Mouse (Mus musculus) liver, postnatal 0 days (tissue): ENCODE results near the gene Zfp786. TPM values are rescaled to one million over a fixed set of nuclear protein-coding genes. Genes with fewer than 3 reads are reported as not detected.
A peak's percentile ranks its signal among the peaks of the same experiment; 100 is the strongest.

Source experiments
- ATAC-seq: fragments of 200-750 bp; cut with Nextera tagmentation; 2 replicates; pipeline ENCODE4 v1.8.0; 2017; ENCODE audit warnings: mild to moderate bottlenecking, moderate library complexity
- DNase-seq: peaks from one replicate; pipeline ENCODE4 v3.0.0-alpha.2; 2016
- H3K27ac ChIP-seq: fragments of 300-500 bp; sonication (generic); 2 replicates; pipeline ENCODE4 v1.5.1; 2014; ENCODE audit warnings: antibody characterized with exemption, moderate library complexity, mild to moderate bottlenecking, low read depth
- H3K27me3 ChIP-seq: fragments of 300-500 bp; sonication (generic); 2 replicates; pipeline ENCODE4 v1.6.1; 2014; ENCODE audit warnings: low read length, control low read depth, mixed read lengths; ENCODE audit not compliant: insufficient read depth
- H3K36me3 ChIP-seq: fragments of 300-500 bp; sonication (generic); replicated peaks from 2 replicates; pipeline ENCODE4 v1.6.1; 2014; ENCODE audit warnings: mild to moderate bottlenecking, control low read depth, low read length, moderate library complexity, mixed read lengths; ENCODE audit not compliant: insufficient read depth
- H3K4me1 ChIP-seq: fragments of 300-500 bp; sonication (generic); 2 replicates; pipeline ENCODE4 v1.6.1; 2014; ENCODE audit warnings: antibody characterized with exemption, mild to moderate bottlenecking, control low read depth; ENCODE audit not compliant: insufficient read depth
- H3K4me2 ChIP-seq: fragments of 300-500 bp; sonication (generic); 2 replicates; pipeline ENCODE4 v1.6.1; 2014; ENCODE audit warnings: low read depth, mild to moderate bottlenecking, low read length, moderate library complexity, mixed read lengths
- H3K4me3 ChIP-seq: fragments of 300-500 bp; sonication (generic); 2 replicates; pipeline ENCODE4 v1.5.1; 2014; ENCODE audit warnings: low read depth, low read length
- H3K9ac ChIP-seq: fragments of 300-500 bp; sonication (generic); replicated peaks from 2 replicates; pipeline ENCODE4 v1.6.1; 2014; ENCODE audit warnings: mild to moderate bottlenecking, moderate library complexity
- H3K9me3 ChIP-seq: fragments of 300-500 bp; sonication (generic); 2 replicates; pipeline ENCODE4 v1.6.1; 2016; ENCODE audit warnings: mild to moderate bottlenecking, control low read depth, low read length, mixed read lengths
- CTCF ChIP-seq: sonication (generic); IDR thresholded peaks from 2 replicates; pipeline ENCODE4 v1.5.1; 2016; ENCODE audit warnings: antibody characterized with exemption, low read depth
- EP300 ChIP-seq: IDR thresholded peaks from 2 replicates; pipeline ENCODE4 v1.6.1; 2016; ENCODE audit warnings: antibody characterized with exemption, low read depth, mild to moderate bottlenecking
- WGBS: fragments of 180-500 bp; shearing (Covaris S2); extraction: QIAGEN DNeasy Blood & Tissue Kit; methylation state at CpG from one replicate; pipeline ENCODE4 v1.1.7; 2014; ENCODE audit not compliant: insufficient replicate concordance; 5-methylcytosine and 5-hydroxymethylcytosine counted together
- polyA plus RNA-seq: library from polyadenylated mRNA; unstranded; fragments of >200 nt; fragmentation: Nextera tagmentation; extraction: Ambion mirVana; gene quantifications from 2 replicates; pipeline ENCODE4 v1.2.1, GENCODE M21; 2015

Zfp786 gene
- polyA plus RNA-seq, 1 experiment from 2014 or later, result 0.51 TPM

DNA sequence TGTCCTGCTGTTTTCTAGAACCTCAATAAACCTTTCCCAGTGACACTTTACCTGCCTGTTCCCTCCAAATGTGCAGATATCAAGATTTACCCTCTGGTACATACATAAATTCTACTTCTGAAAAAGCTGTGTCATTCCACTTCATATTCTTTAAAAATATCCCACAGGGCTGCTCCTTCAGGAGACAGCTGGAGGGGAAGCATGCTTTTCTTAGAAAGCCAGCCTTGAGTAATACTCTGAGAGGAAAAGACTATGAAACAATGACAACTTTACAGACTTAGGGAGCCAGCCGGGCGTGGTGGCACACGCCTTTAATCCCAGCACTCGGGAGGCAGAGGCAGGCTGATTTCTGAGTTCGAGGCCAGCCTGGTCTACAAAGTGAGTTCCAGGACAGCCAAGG, 22.1 kb downstream of the Zfp786 start:
- no peaks in the 10 kb centered on the region for H3K9me3 ChIP-seq
- H3K4me3 ChIP-seq, result no peak overlapping the region
- 81% methylated on average over 5 of the region's 5 CpGs for WGBS
- peaks cover 25% of the 10 kb centered on the region for H3K4me1 ChIP-seq
- peaks cover 40% of the 10 kb centered on the region for H3K36me3 ChIP-seq
- ATAC-seq (no peak), DNase-seq (no peak)
- H3K27ac ChIP-seq, result no peak overlapping the region
- H3K9ac ChIP-seq, result no peak overlapping the region
- TF ChIP-seq EP300 (no peak), CTCF (no peak)
- H3K4me2 ChIP-seq, result no peak overlapping the region
- no peaks in the 10 kb centered on the region for H3K27me3 ChIP-seq

DNA sequence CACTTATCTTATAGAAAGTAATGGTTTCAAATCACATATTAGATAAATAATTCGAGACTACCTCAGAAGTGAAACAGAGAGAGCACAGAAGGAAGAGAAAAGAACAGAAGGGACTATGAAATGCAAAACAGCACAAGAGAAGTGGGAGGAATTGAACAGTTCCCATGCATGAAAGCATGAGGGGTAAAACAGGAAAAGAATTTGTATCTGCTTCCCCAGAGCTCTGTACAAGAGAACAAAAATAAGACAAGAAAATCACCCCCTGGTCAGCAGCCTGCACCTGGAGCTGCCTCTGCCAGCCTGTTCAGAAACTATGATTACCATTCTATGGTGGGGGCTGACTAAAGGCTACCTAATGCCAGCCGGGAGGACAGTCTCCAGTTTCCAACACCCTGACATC, 23.2 kb downstream of the Zfp786 start:
- peaks cover 25% of the 10 kb centered on the region for H3K4me1 ChIP-seq
- no peak overlapping the region for H3K4me2 ChIP-seq
- no peak for ATAC-seq
- H3K27me3 ChIP-seq, result no peaks in the 10 kb centered on the region
- TF ChIP-seq EP300 (no peak), CTCF (no peak)
- no peak overlapping the region for H3K4me3 ChIP-seq
- no peak overlapping the region for H3K27ac ChIP-seq
- H3K36me3 ChIP-seq, result peaks cover 52% of the 10 kb centered on the region
- no peak overlapping the region for H3K9ac ChIP-seq
- 73% methylated on average over 2 of the region's 2 CpGs for WGBS
- no peak for DNase-seq
- H3K9me3 ChIP-seq, result no peaks in the 10 kb centered on the region

DNA sequence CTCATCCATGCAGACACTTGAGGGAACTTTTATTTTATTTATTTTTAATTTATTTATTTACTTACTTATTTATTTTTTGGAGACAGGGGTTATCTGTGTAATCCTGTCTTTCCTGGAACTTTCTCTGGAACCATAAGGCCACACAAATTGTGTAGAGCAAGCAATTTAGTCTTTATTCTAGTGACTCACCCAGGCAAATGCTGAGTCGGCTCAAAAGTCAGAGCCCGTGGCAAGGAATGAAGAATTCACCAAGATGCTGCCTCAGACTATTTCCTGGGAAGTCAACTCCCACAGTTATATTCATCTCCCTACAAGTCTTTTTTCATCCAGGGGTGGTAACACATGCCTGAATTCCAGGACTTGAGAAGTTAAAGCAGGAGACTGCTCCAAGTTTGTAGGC, 25.1 kb downstream of the Zfp786 start:
- no peak overlapping the region for H3K27ac ChIP-seq
- H3K27me3 ChIP-seq, result no peaks in the 10 kb centered on the region
- H3K36me3 ChIP-seq, result peaks cover 57% of the 10 kb centered on the region
- H3K4me1 ChIP-seq, result peaks cover 14% of the 10 kb centered on the region
- WGBS, result 81% methylated on average over 2 of the region's 2 CpGs
- H3K9me3 ChIP-seq, result no peaks in the 10 kb centered on the region
- TF ChIP-seq EP300 (no peak), CTCF (no peak)
- no peak overlapping the region for H3K4me2 ChIP-seq
- DNase-seq (no peak), ATAC-seq (no peak)
- no peak overlapping the region for H3K4me3 ChIP-seq
- H3K9ac ChIP-seq, result no peak overlapping the region

DNA sequence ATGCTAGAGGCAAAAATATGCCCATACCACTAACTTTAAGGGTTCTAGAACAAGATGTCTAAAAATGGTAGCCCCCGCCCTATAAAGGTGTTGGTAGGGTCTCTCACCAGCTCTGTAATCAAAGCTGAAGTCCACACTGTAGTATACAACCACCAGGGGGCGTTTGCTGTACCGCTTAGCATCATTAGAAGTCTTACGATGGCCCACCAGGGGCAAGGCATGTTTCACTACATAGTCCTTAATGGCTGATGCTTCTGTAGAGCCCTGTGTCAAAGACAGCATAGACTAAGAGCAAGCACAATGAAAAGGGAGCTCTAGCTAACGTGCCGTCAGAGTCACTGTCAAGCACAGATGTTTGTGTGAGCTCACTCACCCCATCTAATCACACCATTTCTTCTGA, 31.6 kb downstream of the Zfp786 start:
- no peaks in the 10 kb centered on the region for H3K9me3 ChIP-seq
- H3K27ac ChIP-seq, result no peak overlapping the region
- H3K9ac ChIP-seq, result no peak overlapping the region
- no peaks in the 10 kb centered on the region for H3K4me1 ChIP-seq
- no peaks in the 10 kb centered on the region for H3K27me3 ChIP-seq
- peak; percentile 35; the same call in 1 of the 2 replicates for ATAC-seq
- TF ChIP-seq CTCF, result peak; percentile 87
- TF ChIP-seq EP300, result no peak
- no peak overlapping the region for H3K4me2 ChIP-seq
- 44% methylated on average over 6 of the region's 6 CpGs for WGBS
- DNase-seq, result peak; percentile 67
- H3K36me3 ChIP-seq, result peaks cover 69% of the 10 kb centered on the region
- no peak overlapping the region for H3K4me3 ChIP-seq

DNA sequence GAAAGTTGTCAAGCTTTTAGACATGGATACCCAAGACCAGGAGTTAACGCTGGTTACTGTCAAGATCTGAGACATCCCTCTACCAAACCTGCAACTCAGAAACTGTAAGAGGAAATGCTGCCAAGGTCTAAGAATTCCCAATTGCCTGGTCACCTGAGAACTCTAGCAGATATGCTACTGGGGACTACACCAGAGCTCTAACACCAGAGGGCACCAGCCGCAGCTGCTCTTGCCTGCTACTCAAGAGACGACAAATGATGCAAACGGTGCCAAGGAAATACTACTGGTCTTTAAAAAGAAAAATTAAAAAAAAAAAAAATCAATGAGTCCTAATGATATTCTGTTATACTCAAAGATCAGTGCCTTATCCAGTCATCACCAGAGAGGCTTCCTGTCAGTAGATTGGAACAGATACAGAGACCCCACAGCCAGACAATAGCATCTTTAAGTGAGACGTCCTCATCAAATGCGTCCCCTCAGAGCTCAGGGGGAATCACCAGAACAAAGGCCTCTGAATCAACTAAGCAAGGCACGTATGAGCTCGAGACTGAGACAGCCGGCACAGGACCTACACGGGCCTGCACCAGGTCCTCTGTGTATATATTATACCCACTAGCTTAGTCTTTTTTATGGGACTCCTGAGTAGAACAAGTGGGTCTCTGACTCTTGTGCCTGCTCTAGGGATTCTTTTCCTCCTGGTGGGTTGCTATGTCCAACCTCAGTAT, 36.4 kb downstream of the Zfp786 start:
- no peak overlapping the region for H3K27ac ChIP-seq

DNA sequence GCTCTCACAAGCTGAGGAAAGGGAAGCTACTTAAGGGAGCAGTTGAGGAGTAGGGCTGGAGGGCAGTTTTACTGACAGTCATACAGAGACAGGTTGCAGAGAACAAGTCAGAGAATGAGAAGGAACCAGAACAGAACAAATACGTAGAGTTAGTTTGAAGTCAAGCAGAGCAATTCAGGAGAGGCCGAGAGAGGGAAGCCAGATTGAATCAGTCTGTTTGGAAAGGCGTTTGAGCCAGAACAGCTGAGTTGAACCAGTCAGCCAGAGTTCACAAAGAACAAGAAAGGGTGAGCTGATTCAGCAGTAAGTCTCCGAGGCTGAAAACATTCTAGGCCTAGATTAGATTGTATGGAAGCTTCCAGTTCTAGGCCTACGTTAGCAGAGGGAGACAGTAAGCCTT, 37.4 kb downstream of the Zfp786 start:
- Histone ChIP-seq H3K9me3 (no peaks in the 10 kb centered on the region), H3K27me3 (no peaks in the 10 kb centered on the region), H3K36me3 (peaks cover 25% of the 10 kb centered on the region), H3K4me3 (no peak overlapping the region), H3K27ac (no peak overlapping the region), H3K9ac (no peak overlapping the region), H3K4me1 (peaks cover 4% of the 10 kb centered on the region), H3K4me2 (no peak overlapping the region)
- 71% methylated on average over 5 of the region's 5 CpGs for WGBS
- no peak for ATAC-seq
- DNase-seq, result no peak
- TF ChIP-seq EP300 (no peak), CTCF (no peak)

More for the DNA sequence above, 36.4 kb downstream of the Zfp786 start:
- no peak for DNase-seq
- TF ChIP-seq CTCF (peak; percentile 58), EP300 (no peak)
- H3K4me1 ChIP-seq, result peaks cover under 1% of the 10 kb centered on the region
- ATAC-seq, result no peak
- 73% methylated on average over 10 of the region's 10 CpGs for WGBS
- H3K9me3 ChIP-seq, result no peaks in the 10 kb centered on the region
- no peak overlapping the region for H3K4me3 ChIP-seq
- no peak overlapping the region for H3K4me2 ChIP-seq
- no peaks in the 10 kb centered on the region for H3K27me3 ChIP-seq
- H3K36me3 ChIP-seq, result peaks cover 32% of the 10 kb centered on the region
- H3K9ac ChIP-seq, result no peak overlapping the region
